Mouse (Mus musculus) spleen, postnatal 36 days (tissue): ENCODE measurements around the gene Atp1a1.

Source experiments
- DNase-seq, 2 experiments: peaks; one replicate each; pipeline ENCODE4 v3.0.0; 2022; ENCODE audit warnings: low spot score in 2 of 2, mixed read lengths in 1 of 2

The Atp1a1 gene

GRCm38 (mm10) chr3:101611813-101612491, 7.5 kb upstream of the Atp1a1 start:
- DNase-seq, result no peak

GRCm38 (mm10) chr3:101611012-101611812, 6.7 kb upstream of the Atp1a1 start:
- no peak for DNase-seq

- no peak for DNase-seq
Measured at GRCm38 (mm10) chr3:101609302-101609701, 4.8 kb upstream of the Atp1a1 start.

- no peak for DNase-seq
Measured at GRCm38 (mm10) chr3:101606861-101607455, 2.5 kb upstream of the Atp1a1 start.

- DNase-seq, result no peak
Measured at GRCm38 (mm10) chr3:101605721-101606120, 1.2 kb upstream of the Atp1a1 start.

GRCm38 (mm10) chr3:101605291-101605690, 807 bp upstream of the Atp1a1 start:
- no peak for DNase-seq

- peak; percentile 81 for DNase-seq
Measured at GRCm38 (mm10) chr3:101603661-101604549, 579 bp downstream of the Atp1a1 start.

- DNase-seq, result no peak
Measured at GRCm38 (mm10) chr3:101603194-101603593, 1.3 kb downstream of the Atp1a1 start.

GRCm38 (mm10) chr3:101602511-101603055, 1.9 kb downstream of the Atp1a1 start:
- DNase-seq, result no peak

GRCm38 (mm10) chr3:101601687-101602086, 2.8 kb downstream of the Atp1a1 start:
- no peak for DNase-seq

- no peak for DNase-seq
Measured at GRCm38 (mm10) chr3:101601003-101601525, 3.4 kb downstream of the Atp1a1 start.

- no peak for DNase-seq
Measured at GRCm38 (mm10) chr3:101599920-101600741, 4.4 kb downstream of the Atp1a1 start.

- DNase-seq, result no peak
Measured at GRCm38 (mm10) chr3:101599191-101599919, 5.1 kb downstream of the Atp1a1 start.

GRCm38 (mm10) chr3:101598231-101598905, 6.1 kb downstream of the Atp1a1 start:
- DNase-seq, result no peak

GRCm38 (mm10) chr3:101597317-101598096, 7.0 kb downstream of the Atp1a1 start:
- no peak for DNase-seq

- DNase-seq, result peak; percentile 15 to 23
Measured at GRCm38 (mm10) chr3:101596686-101597085, 7.8 kb downstream of the Atp1a1 start.

- DNase-seq, result no peak
Measured at GRCm38 (mm10) chr3:101595866-101596630, 8.4 kb downstream of the Atp1a1 start.
